Mouse (Mus musculus) forebrain, embryonic 16.5 days (tissue): Measurements from ENCODE around the gene Il27. TPM values are rescaled to one million over a fixed set of nuclear protein-coding genes. Genes with fewer than 3 reads are reported as not detected.
"Not testable (repeated sequence)": the region's sequence is repeated elsewhere in the genome, so short reads cannot be mapped to it uniquely, and the experiment has no call there.

ENCODE experiments used
- ATAC-seq: fragments of 200-750 bp; cut with Nextera tagmentation; 2 replicates; pipeline ENCODE4 v1.8.0; 2017; ENCODE audit warnings: mild to moderate bottlenecking, moderate library complexity
- H3K27ac ChIP-seq: fragments of 300-500 bp; sonication (generic); 2 replicates; pipeline ENCODE4 v1.5.1; 2014; ENCODE audit warnings: low read length, control low read depth
- H3K27me3 ChIP-seq: fragments of 300-500 bp; sonication (generic); replicated peaks from 2 replicates; pipeline ENCODE4 v1.6.1; 2014; ENCODE audit warnings: low read length; ENCODE audit not compliant: control insufficient read depth, insufficient read depth
- H3K36me3 ChIP-seq: fragments of 300-500 bp; sonication (generic); 2 replicates; pipeline ENCODE4 v1.6.1; 2014; ENCODE audit not compliant: control insufficient read depth, insufficient read depth
- H3K4me1 ChIP-seq: fragments of 300-500 bp; sonication (generic); replicated peaks from 2 replicates; pipeline ENCODE4 v1.6.1; 2014; ENCODE audit warnings: low read length; ENCODE audit not compliant: control insufficient read depth, insufficient read depth
- H3K4me2 ChIP-seq: fragments of 300-500 bp; sonication (generic); 2 replicates; pipeline ENCODE4 v1.6.1; 2014; ENCODE audit warnings: mild to moderate bottlenecking, low read length, control low read depth
- H3K4me3 ChIP-seq: fragments of 300-500 bp; sonication (generic); replicated peaks from 2 replicates; pipeline ENCODE4 v1.5.1; 2014; ENCODE audit warnings: mild to moderate bottlenecking, low read length, control low read depth
- H3K9ac ChIP-seq: fragments of 300-500 bp; sonication (generic); replicated peaks from 2 replicates; pipeline ENCODE4 v1.6.1; 2014; ENCODE audit warnings: low read depth, low read length, control low read depth
- H3K9me3 ChIP-seq: fragments of 300-500 bp; sonication (generic); 2 replicates; pipeline ENCODE4 v1.6.1; 2016; ENCODE audit warnings: low read length; ENCODE audit not compliant: control insufficient read depth
- WGBS: fragments of 180-500 bp; shearing (Covaris S2); extraction: QIAGEN DNeasy Blood & Tissue Kit; methylation state at CpG from one replicate; pipeline ENCODE4 v1.1.7; 2014; 5-methylcytosine and 5-hydroxymethylcytosine counted together
- polyA plus RNA-seq: library from polyadenylated mRNA; unstranded; fragments of >200 nt; fragmentation: Nextera tagmentation; extraction: Ambion mirVana; gene quantifications from 2 replicates; pipeline ENCODE4 v1.2.1, GENCODE M21; 2015

The Il27 gene
- not detected in 2 replicates for polyA plus RNA-seq

DNA sequence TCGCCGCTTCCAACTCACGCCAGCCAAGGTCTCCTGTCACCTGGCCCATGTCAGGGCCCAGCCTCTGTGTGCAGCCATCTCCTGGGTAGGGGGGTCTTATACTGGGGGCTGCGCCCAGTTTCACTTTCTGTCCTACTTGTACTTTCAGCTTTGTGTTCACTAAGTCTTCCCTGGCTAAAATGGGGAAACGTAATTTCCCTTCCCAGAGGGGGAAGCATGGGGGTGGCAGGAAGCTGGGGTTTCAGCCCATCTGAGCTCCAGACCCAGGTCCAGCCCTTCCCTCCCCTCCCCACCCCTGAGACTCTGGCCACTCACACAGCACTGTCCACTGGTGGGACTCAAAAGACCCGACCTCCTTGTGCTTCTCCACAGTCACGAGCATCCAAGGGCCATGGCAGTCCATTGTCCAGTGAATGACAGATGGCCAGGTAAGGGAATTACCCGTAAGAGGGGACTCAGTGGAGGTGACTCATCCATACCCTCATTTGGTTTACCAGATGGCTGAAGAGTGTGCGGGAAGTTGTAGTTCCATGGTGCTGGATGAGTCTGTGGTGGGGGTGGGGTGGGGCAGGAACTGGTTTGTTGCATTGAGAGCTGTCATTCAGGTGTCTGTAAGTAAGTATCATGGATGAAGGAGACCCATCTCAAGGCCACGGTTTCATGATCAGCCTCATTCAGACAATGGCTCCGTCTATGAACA is at the start of gene Il27:
TSS of gene Il27 (minus strand) at position 80 of the 700 bp plus-strand sequence.
- no peaks in the 10 kb centered on the region for H3K36me3 ChIP-seq
- H3K27ac ChIP-seq: no peak within 1 kb of the TSS
- H3K4me2 ChIP-seq: no peak within 1 kb of the TSS
- no peak within 1 kb of the TSS for H3K9ac ChIP-seq
- H3K9me3 ChIP-seq: no peaks in the 10 kb centered on the region
- 78% methylated on average over 11 of the region's 11 CpGs for WGBS
- no peak for ATAC-seq
- no peaks in the 10 kb centered on the region; the same call in 1 of the 2 replicates for H3K27me3 ChIP-seq
- no peaks in the 10 kb centered on the region for H3K4me1 ChIP-seq
- H3K4me3 ChIP-seq: no peak within 1 kb of the TSS

DNA sequence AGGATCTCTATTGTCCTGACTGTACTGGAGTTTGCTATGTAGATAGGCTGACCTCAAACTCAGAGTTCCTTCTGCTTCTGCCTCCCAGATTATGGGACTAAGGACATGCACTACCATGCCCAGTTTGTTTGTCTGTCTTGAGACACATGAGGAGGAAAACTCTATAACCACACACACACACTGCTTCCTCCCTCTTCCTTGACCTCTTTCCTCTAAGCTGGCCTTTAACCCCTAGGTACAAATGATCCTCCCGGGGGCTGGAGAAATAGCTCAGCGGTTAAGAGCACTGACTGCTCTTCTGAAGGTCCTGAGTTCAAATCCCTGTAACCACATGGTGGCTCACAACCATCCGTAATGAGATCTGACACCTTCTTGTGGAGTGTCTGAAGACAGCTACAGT is 49.6 kb upstream of the Il27 start:
- no peak overlapping the region for H3K9ac ChIP-seq
- no peaks in the 10 kb centered on the region for H3K27me3 ChIP-seq
- H3K4me2 ChIP-seq: no peak overlapping the region
- ATAC-seq: no peak
- no peaks in the 10 kb centered on the region for H3K9me3 ChIP-seq
- H3K36me3 ChIP-seq: no peaks in the 10 kb centered on the region
- H3K4me3 ChIP-seq: no peak overlapping the region
- peaks cover 6% of the 10 kb centered on the region for H3K4me1 ChIP-seq
- 89% methylated on average over 3 of the region's 3 CpGs for WGBS
- no peak overlapping the region for H3K27ac ChIP-seq

DNA sequence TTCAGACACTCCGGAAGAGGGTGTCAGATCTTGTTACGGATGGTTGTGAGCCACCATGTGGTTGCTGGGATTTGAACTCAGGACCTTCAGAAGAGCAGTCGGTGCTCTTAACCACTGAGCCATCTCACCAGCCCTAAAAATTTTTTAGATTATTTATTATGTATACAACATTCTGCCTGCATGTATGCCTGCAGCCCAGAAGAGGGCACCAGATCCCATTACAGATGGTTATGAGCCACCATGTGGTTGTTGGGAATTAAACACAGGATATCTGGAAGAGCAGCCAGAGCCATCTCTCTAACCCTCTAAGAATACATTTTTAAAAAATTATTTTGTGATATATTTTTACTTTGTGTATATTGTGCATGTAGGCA is 48.5 kb upstream of the Il27 start:
- H3K27ac ChIP-seq, H3K4me3 ChIP-seq, H3K4me1 ChIP-seq, H3K27me3 ChIP-seq, H3K4me2 ChIP-seq, H3K36me3 ChIP-seq, H3K9me3 ChIP-seq, ATAC-seq, H3K9ac ChIP-seq: not testable (repeated sequence)
- 54% methylated on average over 3 of the region's 3 CpGs for WGBS

DNA sequence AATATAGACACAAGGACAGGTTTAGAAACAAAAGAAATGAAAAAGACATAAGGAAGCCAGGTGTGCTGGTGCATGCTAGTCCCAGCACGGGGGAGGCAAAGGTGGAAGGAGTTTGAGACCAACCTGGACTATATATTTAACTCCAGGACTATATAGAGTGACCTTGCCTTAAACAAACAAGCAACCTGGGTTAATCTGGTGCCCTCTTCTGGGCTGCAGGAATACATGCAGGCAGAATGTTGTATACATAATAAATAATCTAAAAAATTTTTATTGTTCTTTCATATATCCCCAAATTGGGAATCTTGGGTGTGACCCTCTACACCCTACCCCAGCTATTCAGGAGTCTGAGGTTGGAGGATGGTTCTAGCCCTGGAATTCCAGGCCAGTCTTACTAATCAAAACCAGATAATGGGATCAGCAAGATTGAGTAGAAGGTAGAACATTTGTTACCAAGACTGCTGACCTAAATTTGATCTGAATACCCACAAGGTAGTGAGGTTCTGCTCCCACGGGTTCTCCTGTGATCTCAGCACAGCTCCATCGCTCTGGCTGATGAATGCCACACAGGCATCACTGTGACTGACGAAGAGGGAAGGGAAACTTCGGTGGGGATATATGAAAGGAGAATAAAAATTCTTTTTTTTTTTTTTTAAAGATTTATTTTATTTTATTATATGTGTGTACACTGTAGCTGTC is 48.0 kb upstream of the Il27 start:
- H3K27me3 ChIP-seq: no peaks in the 10 kb centered on the region
- no peak overlapping the region for H3K4me2 ChIP-seq
- 73% methylated on average over 5 of the region's 5 CpGs for WGBS
- no peak overlapping the region for H3K27ac ChIP-seq
- H3K9ac ChIP-seq: no peak overlapping the region
- no peak overlapping the region for H3K4me3 ChIP-seq
- no peak for ATAC-seq
- H3K4me1 ChIP-seq: no peaks in the 10 kb centered on the region
- H3K9me3 ChIP-seq: no peaks in the 10 kb centered on the region
- no peaks in the 10 kb centered on the region for H3K36me3 ChIP-seq

DNA sequence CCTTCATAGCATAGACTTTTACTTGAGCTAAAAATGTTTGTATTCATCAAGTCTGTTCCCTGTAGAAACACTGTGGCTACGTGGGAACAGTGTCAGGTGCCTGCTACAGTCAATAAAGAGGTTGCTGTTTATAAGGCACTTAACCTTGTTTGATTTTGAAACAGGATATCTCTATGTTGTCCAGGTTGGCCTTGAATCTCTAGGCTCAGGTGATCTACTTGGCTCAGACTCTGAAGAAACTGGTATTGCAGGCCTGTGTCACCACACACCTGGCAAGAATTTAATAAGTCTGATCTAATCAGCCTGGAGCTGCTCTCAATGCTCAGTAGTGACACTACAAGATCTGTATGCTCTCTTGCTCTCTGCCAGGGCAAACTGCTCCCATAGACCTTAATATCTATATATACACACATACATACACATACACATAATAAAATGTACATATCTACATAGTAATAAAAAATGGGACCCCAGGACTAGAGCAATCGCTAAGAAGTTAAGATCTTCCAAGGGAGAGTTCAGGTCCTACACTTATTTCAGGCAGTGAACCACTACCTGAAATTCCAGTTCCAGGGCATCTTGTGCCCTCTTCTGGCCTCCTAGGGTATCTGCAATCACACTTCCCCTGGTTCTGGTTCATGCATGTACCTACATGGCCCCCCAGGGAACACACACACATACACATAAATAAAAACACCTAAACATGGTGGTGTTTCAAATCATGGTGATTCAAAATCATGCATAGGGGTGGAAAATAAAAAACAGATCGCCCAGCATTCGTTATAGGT is 42.2 kb upstream of the Il27 start:
- Histone ChIP-seq H3K4me2 (no peak overlapping the region), H3K9me3 (no peaks in the 10 kb centered on the region), H3K4me1 (no peaks in the 10 kb centered on the region), H3K36me3 (no peaks in the 10 kb centered on the region), H3K9ac (no peak overlapping the region), H3K27ac (no peak overlapping the region), H3K4me3 (no peak overlapping the region), H3K27me3 (peaks cover 4% of the 10 kb centered on the region; the same call in 1 of the 2 replicates)
- no peak for ATAC-seq
- WGBS: 19% methylated on average over 4 of the region's 4 CpGs

DNA sequence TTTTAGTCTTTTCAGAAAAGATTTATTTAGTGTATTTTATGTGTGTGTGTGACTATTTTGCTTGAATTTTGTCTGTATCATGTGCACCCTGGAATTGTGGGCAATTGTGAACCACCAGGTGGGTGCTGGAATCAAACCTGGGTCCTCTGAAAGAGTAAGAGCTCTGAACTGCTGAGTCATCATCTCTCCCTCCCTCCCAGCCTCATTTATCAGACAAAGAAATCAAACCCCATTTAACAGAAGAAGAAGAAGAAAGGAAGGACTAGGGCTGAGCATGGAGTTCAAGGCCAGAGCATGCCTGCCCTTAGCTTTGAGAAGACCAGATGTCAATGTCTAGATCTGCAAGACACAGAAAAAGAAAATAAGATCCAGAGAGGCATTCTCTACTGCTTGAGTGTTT is 40.6 kb upstream of the Il27 start:
- Histone ChIP-seq H3K4me3 (no peak overlapping the region), H3K4me1 (no peaks in the 10 kb centered on the region), H3K27me3 (peaks cover 4% of the 10 kb centered on the region; the same call in 1 of the 2 replicates), H3K36me3 (no peaks in the 10 kb centered on the region), H3K9me3 (no peaks in the 10 kb centered on the region), H3K9ac (no peak overlapping the region), H3K4me2 (no peak overlapping the region), H3K27ac (no peak overlapping the region)
- no peak for ATAC-seq

DNA sequence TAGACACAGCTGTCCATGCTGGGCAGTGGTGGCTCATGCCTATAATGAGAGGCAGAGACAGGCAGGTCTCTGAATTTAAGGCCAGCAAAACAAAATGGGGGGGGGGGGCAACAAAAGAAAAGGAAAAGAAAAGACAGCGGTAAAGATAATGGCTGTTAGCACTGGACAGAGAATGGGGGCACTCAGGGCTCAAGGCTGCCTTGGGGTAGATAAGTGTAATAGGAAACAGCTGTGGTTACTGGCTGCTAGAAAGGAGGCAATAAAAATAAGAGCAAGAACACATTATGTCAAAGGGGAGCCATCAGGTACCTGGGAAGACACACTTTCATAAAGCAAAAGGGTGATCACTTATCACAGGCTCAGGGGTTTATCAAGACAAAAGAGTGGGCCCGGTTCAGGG is 37.7 kb upstream of the Il27 start:
- Histone ChIP-seq H3K9me3 (no peaks in the 10 kb centered on the region), H3K9ac (no peak overlapping the region), H3K27me3 (peaks cover 4% of the 10 kb centered on the region; the same call in 1 of the 2 replicates), H3K27ac (no peak overlapping the region), H3K4me2 (no peak overlapping the region), H3K4me3 (no peak overlapping the region), H3K4me1 (no peaks in the 10 kb centered on the region), H3K36me3 (no peaks in the 10 kb centered on the region)
- 86% methylated on average over 2 of the region's 2 CpGs for WGBS
- ATAC-seq: no peak

DNA sequence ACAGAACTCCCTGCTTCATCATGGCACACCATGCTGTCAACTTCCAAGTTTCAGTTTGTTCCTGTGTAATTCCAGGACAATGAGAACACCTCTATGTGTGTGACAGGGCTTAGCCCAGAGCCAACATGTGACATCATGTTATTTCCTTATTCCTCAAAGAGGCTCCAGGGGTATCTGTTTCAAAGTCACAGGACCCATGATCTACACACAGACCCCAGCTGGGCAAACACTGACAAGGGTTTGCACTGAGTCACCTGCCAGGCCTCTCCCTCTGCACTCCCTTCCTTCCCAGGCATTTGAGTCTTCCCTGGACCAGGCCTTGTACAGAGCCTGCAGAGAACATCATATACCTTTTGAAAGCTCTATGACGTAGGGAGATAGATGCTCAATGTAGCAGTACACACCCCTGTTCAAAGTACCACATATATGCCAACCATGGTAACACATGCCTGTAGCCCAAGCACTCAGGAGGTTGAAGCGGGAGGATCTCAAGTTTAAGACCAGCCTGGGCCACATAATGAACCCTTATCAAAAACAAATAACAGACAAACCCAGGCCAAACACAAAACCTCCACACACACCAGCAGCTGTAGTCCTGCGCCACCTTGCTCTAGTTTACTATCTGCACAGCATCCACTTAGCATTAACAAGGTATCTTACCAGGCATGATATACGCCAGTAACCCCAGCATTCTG is 36.2 kb upstream of the Il27 start, which contains the start of gene Nupr1:
TSS of gene Nupr1 (minus strand) at position 38 of the 695 bp plus-strand sequence.
- Histone ChIP-seq H3K4me2 (no peak within 1 kb of the TSS), H3K27ac (no peak within 1 kb of the TSS), H3K4me1 (no peaks in the 10 kb centered on the region), H3K9me3 (no peaks in the 10 kb centered on the region), H3K9ac (no peak within 1 kb of the TSS), H3K4me3 (no peak within 1 kb of the TSS), H3K27me3 (peaks cover 1% of the 10 kb centered on the region; the same call in 1 of the 2 replicates), H3K36me3 (no peaks in the 10 kb centered on the region)
- no peak for ATAC-seq
- 95% methylated on average over 4 of the region's 4 CpGs for WGBS

DNA sequence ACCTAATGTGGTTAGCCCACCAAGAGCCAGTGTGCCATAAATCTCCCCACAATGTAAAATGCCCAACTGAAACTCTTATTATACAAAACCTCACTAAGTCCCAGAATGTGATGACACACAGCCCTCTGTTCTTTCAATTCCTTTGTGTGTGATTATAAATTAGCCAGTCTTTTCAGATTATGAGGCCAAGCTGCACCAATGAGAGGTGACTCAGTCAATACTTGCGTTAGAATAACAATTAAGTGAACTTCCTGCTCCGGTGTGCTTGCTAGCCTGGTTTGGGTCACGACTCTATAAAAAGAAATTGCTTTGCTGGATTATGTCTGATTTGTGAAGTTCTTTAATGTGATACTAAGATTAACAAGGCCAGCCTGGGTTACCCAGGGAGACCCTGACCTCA is 35.2 kb upstream of the Il27 start:
- no peaks in the 10 kb centered on the region for H3K27me3 ChIP-seq
- H3K4me2 ChIP-seq: no peak overlapping the region
- 12% methylated on average over 3 of the region's 3 CpGs for WGBS
- H3K4me3 ChIP-seq: no peak overlapping the region
- H3K9ac ChIP-seq: no peak overlapping the region
- H3K36me3 ChIP-seq: no peaks in the 10 kb centered on the region
- no peaks in the 10 kb centered on the region for H3K9me3 ChIP-seq
- no peak overlapping the region for H3K27ac ChIP-seq
- H3K4me1 ChIP-seq: no peaks in the 10 kb centered on the region
- no peak for ATAC-seq
